Mouse (Mus musculus) retina, embryonic 14.5 days (tissue): ENCODE measurements around the gene Acp7.
A peak's percentile ranks its signal among the peaks of the same experiment; 100 is the strongest.

Source experiments
- DNase-seq: peaks from one replicate; pipeline ENCODE4 v3.0.0-alpha.2; 2015; ENCODE audit warnings: low spot score

Acp7 gene

DNA sequence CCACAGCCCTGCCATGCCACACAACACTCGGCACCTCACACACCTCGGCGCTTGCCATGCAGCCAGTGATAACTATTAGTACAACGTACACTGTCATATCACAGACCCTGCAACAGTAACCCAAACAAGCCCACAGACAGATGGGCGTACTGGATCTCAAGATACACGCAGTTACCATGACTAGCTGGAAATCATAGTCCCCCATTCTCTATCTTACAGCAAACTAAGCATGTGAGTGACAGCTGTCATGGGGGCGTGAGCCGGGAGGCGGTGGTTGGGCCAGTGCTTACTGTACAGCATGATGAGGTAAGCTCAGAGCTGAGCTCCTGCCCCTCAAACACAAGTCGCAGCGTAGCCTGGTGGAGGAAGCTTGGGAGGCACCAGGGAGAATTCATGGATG is 55.5 kb downstream of the Acp7 start:
- no peak for DNase-seq

DNA sequence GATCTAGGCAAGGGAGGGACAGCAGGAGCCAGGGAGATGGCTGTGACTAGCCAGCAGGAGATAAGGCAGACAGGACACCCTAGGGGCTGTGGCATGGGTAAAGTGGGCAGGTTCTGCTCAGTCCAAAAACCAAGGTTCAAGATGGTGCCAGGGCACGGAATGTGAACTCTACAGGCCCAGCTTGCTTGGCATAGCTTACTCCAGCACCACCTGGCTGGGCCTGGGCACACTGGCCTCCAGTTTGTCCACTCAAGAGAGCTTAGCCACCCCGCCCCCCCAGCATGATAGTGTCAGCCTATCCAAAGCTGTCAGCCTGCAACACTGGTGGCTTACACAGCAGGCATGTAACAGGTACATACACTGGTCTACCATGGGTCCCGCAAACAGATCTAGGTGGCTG is 57.9 kb downstream of the Acp7 start:
- no peak for DNase-seq

DNA sequence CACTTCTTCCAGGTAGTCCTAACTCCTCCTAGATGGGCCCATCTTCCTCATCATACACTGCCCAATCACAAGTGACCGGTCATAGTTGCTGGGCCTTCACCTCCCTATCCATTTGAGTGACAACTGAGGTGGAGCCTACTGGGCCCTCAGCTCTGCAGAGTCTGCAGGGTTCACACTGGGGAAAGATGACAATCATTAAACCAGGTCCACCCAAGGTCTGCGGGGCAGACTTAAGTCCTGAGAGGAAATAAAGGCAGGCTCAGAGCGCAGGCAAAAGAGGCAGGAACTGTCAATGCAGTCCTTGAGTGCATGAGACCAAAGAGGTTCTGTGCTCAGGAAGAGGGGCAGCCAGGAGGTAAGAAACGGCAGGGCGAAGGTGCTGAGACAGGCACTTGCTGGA is 58.4 kb downstream of the Acp7 start:
- no peak for DNase-seq

DNA sequence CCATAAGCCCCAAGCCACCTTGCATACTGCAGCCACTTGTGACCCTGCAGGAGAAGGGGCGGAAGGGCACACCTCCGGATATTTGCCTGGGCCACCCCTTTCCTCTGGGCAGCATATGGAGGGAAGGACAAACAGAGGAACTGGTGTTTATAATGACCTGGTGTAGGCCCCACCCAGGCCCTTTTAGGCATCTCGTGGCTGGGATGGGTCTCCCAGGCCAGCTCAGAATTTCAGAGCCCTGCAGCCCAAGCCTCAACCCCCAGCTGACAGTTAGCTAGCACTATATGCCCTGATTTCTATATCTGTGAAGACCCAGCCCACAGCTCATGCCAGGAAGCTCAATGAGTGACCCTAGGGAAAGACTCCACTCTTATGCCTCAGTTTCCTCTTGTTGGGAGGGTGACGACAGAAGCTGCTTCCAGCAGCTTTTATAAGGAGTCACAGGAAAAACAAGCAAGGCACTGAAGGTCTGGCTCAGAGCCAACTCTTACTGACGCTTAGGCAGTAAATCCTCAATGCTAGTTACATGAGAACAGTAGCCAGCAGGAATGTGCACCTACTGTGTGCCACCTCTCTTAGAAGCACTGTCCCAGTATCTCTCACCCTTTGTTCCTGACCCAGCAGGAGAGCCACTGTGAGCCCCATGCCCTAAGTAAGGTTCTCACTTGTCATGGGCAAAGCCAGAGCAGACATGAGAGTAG is 60.0 kb downstream of the Acp7 start:
- no peak for DNase-seq

DNA sequence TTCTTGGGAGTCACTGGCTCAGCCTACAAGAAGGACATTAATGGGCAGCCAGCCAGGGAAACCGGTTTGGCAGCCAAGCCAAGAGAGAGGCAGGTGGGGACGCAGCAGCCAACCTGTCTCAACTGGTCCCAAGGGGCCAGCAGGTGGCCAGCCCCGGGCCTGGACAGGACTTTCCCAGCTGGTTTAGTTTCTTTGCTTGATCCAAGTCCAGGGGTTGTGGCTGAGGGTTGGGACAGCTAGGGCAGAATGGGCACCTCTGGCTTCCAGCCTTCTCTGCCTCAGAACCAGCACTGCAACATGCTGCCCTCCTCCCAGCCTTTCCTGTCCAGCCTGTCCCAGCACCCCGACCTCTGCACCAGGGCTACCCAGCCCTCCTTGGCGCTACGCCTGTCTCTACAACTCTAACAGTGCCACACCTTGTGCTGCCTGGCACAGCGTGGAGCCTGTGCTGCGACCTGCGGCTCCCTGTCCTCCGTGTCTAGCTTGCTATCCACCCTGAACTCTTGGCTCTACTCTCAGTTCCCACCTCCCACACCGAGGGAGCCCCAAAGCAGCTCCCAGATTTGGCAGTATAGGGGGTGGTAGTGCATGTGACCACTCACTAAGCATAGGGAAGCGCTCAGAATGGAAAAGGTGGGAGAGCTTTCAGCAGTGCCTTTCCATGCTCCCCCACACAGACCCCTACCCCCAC is 60.7 kb downstream of the Acp7 start:
- no peak for DNase-seq

DNA sequence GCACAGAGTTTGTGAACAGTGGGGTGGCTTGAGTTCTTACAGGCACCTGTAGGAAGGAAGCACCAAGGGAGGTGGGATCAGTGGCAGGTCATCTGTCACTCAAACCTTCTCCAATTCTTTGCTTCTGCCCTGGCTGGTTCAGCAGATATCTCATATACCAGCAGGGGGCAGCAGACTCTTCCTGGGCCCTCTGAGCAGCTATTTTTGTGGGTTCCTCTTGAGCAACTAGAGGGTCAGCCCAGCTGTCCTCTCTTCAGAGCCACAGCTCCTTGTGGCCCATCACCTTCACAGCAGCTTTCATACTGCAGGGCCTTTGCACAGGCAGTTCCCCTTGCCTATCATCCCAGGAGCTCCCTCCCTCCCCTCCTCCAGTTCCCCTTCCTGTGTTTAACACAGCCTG is 62.9 kb downstream of the Acp7 start:
- DNase-seq = peak; percentile 87

DNA sequence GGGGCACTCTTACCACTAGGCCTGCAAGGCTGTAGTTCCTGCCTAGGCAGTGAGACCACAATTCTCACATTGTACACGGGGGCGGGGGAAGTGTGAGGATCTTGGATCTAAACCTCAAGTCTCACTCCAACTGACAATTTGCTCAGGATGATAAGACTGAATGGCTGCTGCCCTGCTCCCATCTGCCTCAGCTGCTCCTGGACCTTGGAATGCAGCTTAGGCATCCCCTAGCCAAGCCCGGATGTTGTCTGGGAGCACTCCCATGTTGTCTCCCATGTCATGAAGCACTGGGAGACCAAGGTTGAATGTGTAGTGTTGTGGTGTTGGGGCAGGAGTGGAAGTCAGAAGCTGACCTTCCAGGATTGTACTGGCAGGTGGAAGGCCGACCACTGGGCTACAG is 63.6 kb downstream of the Acp7 start:
- no peak for DNase-seq

DNA sequence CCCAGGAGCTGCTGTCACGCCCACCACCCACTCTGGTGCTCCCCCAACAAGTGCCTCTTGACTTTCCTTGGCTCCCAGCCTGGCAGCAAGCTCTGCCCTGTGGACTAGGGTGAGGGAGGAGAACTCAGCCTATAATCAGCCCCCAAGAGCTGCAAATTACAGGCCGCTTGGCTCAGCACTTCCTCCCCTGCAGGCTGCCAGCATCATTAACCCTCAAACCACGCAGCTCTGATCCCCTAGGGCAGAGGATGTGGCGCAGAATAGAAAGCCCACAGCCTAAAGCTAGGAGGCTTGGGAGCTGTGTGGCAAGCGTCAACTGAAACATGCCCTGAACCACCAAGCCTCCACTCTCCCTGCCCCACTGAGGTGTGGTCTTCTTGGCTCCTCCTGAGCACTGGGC is 65.7 kb downstream of the Acp7 start:
- no peak for DNase-seq

DNA sequence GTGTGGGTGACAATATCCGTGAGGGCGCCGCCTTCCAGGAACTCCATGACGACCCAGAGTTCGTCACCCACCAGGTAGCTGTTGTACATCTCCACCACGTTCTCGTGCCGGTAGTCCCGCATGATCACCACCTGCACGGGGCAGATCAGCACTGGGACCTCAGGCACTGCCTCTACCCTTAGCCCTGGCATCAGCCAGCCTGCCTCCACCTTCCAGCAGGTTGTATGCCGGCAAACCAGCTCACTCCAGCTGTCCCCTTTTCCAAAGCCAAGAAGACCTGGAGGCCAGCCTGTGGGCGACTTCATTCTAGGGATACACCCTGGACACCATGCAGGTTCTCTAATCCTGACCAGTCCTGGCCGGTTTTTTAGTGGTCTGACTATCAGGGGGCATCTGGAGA is 68.2 kb downstream of the Acp7 start:
- DNase-seq = no peak

DNA sequence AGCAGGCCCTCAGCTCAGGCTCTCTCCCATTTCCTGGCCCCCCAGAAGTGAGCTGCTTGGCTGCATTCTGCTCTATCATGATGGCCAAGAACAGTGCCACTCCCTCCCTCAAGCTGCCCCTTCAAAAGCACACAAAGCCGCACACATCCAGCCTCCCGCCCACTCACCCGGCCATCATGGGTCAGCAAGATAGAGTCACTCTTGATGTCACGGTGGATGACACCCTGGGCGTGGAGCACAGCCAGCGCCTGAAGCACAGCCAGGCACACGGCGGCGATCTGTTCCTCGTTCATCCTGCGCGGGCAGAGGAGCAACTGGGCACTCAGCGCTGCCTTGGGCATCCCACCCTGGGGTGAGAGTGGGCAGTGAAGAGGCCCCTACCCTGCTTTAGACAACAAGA is 68.8 kb downstream of the Acp7 start:
- DNase-seq = no peak

DNA sequence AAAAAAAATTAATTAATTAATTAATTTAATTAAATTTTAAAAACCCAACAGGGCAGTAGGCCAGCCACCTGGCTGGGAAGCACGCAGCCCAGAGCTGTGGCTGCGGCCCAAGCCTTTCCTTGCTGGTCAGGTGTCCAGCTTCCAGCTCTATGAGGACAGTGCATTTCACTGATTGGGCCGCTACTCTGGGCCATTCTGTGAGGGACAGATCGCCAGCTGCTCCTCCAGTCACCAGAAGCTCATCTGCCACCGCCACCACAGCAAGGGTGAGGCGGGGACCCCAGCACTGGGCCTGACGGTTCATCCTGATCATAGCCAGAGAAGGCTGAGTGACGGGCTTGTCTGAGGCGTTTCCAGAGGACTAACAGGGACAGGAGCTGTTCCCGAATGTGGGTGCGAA is 69.2 kb downstream of the Acp7 start:
- DNase-seq = no peak

DNA sequence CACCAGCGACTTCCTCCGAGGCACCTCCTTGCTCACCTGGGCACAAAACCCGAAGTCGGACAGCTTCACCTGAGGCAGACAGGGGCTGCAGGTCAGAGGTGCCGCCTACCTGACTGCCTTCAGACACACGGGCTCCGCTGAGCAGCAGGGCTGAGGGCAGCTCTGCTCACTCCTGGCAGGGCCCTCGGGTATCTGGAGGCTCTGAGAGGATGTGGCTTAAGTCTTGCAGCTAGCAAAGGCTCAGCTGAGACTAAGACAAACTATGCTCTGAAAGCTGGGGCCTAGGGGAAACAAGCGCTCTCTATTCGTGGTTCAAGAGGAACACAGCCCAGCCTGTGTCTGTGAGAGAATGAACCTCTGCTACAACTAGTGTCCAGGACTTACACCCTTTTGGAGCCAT is 70.3 kb downstream of the Acp7 start:
- DNase-seq = no peak

DNA sequence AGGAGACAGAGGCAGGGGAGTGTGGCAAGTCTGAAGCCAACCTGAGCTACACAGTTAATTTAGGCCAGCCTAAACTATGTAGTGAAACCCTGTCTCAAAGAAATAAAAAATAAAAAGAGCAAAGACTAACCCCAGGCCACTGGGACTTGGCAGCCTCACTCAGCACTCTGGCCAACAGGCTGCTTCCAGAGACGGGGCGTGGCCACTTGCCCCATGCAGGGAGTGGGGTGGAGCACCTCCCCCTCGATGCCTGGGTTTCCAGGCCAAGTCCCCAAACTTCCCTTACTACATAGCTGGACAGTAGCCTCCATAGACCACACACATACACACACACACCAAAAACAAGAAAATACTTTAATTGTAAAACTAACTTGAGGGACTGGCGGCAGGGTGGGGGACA is 72.6 kb downstream of the Acp7 start:
- no peak for DNase-seq

DNA sequence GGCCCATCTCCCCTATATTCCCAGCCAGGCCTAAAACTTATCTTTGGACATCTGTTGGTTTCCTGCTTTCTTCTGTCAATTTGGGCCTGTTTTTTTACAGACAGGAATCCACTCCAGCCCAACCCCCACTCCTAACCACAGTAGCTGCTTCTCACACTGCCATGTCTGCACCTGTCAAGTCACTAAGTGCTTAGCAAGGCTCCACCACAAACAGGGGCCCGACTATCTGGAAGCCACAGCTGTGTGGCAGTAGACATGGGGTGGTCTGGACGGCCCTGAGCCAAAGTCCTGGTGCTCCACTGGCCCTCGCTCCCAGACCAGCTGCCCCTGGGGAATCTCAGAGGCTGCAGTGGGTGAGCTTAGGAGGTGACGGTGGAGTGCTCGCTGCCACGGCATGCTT is 73.4 kb downstream of the Acp7 start:
- DNase-seq = no peak
